Mouse (Mus musculus): ENCODE measurements around the gene Cmbl.
"Not testable (repeated sequence)": the region's sequence is repeated elsewhere in the genome, so short reads cannot be mapped to it uniquely, and the experiment has no call there.

Gene Cmbl

DNA sequence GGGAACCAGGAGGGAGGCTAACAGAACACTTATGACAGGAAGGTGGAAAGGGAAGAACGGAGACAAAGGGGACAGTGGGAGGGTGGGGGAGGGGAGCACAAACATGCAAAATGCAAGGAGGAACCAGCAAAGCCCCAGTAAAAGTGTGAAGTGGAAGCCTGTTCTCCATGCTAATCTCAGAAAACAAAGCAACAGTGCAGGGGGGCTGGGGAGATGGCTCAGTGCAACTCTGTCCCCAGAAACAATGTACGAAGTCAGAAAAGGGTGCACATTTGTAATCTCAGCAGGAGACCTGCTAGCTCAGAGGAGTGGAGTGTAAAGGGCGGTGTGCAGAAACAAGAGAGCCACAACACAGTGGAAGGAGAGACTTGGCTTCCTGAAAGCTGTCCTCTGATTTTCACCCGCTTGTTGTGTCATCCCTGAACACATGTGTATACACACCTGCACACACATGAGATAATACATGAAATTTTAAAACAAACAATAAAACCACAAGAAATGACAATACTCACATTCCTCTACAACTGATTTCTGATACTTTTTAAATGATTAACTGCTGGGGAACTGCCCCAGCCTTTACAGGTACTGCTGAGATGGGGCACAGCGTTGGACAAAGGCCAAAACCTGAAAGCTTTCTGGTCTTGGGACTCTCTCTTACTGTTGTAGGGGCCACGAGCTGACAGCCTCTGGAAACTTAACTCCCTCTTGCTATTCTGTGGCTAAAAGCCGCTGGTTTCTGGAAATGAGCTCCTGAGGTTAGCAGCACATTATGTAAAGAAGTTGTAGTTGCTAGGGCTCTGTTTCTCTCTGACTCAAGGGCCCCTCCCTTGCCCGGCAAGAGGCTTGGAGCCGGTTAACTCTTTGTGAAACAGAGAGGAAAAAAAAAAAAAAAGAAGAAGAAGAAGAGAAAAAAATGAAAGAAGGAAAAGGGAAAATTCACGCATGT is 22.9 kb upstream of the Cmbl start:
- no peak for DNase-seq

DNA sequence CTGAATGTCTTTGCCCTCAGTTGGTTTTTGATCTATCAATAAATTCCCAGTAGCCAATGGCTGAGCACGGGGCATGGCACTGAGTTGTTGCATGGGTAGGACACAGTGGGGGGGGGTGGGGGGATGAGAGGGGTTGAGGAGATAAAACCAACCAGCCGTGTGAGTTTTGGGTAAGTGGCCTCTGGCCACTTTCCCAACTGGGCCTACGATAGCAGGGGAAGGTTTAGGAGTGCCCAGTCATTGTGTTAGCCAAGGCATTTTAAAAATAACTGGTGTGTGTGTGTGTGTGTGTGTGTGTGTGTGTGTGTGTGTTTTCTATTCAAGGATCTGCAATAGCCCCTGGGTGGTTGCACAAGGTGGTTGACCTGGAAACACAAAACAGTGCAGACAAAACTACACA is 21.9 kb upstream of the Cmbl start:
- DNase-seq, result no peak

DNA sequence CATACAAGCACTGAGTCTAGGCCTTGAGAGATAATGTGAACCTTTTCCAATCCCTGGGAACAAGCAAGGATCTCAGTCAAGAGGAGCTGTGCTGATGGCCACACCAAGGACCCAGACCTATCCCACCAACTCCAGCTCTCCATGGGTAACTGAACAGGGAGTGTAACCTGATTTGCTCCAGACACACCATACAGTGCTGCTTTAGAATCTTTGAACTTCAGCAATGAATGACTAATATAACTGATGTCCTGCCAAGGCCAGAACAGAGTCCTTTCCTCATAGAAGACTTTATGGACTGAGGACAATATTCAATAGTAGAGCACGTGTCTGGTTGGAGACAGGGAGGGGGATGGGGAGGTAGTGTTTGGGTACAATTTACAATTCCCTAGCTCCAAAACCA is 20.1 kb upstream of the Cmbl start:
- DNase-seq, result no peak

DNA sequence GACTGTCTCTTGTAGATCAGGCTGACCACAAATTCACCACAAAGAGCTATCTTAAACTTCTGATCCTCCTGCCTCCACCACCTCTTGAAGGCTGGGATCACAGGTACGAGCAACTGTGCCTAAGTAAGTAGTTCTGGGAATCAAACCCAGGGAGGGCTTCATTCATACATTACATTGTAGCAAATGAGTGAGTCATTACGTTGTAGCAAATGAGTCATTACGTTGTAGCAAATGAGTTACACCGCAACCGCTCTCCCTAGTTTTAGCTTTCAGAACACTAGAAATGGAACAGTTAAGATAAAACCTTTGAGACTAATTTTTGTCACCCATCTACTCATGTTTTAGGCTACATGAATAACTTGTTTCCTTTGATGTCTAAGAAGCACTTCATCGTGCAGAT is 18.9 kb upstream of the Cmbl start:
- DNase-seq, result no peak

DNA sequence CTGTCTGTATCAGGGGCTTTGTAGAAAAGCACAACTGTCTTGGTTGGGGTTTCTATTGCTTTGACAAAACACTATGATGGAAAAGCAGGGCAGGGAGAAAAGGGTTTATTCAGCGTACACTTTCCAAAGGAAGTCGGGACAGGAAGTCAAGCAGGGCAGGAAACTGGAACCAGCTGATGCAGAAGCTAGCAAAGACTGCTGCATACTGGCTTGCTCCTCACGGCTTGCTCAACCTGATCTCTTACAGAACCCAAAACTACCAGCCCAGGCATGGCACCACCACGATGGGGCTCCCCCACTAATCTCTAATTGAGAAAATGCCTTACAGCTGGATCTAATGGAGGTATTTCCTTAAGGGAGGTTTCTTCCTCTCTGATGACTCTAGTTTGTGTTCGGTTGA is 17.8 kb upstream of the Cmbl start:
- DNase-seq, result no peak

DNA sequence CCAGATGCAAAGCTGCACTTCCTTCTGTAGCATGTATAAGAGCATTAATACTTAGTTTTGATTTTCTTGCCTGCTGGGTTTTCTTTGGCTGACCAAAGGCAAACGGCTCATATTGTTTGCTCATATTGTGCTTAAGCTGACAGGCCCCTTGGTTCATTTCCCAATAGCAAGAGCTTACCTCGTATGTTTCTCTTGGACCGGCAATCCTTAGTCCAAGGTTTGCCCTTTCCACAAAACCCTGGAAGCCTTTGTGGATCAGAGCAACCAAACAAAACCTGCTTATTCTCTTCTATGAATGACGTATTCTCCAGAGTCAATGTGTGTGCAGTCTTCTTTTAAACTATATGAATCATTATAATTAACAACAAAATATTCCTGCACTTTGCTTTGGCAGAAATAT is 14.8 kb upstream of the Cmbl start:
- DNase-seq, result no peak

DNA sequence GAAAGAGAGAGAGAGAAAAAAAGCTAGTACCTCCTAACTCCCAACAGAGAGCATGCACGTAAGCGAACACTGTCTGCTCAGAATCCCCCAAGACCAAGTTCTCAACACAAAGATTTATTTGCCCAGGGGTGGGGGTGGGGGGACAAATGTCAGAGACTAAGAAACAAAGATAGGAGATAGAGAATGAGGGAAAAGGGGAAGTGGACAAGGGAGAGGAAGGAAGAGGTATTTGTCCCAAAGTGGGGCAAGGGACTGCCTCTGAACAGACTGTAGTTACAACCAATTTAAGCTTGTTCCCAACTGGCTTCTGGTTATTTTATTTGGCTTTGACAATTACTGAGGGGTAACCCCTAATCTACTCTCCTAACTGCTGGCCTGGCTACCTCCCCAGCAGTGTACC is 10.3 kb upstream of the Cmbl start:
- no peak for DNase-seq

DNA sequence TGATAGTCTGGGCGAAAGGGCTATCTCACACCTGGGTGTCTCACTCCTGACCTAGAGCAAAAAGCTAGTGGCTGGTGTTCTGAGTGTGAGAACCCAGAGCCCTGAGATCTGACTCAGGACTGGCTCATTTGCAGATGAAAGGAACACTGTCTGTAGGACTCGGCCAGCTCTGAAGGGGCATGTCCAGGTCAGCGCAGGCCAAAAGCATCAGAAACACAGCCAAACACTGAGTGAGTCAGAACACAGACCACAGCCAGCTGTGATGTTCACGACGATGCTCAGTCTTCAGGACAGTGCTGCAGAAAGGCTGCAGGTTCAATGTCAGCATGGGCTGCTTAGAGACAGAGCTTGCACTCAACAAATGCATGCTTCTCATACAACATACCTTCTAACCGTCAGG is 3.8 kb upstream of the Cmbl start:
- DNase-seq, result no peak

DNA sequence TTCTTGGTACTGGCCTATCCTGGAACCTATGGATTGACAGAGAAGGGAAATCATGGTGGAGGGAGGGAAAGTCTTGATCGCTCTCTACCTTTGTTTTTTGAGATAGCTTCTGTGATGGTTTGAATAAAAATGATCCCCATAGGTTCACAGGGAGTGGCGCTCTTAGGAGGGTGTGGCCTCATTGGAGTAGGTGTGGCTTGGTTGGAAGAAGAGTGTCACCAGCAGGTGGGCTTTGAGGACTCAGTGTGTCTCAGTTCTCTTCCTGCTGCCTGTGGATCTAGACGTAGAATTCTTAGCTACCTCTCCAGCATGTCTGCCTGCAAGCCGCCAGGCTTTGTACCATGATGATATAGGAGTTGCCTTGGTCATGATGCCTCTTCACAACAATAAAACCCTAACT is 3.2 kb upstream of the Cmbl start:
- no peak for DNase-seq

DNA sequence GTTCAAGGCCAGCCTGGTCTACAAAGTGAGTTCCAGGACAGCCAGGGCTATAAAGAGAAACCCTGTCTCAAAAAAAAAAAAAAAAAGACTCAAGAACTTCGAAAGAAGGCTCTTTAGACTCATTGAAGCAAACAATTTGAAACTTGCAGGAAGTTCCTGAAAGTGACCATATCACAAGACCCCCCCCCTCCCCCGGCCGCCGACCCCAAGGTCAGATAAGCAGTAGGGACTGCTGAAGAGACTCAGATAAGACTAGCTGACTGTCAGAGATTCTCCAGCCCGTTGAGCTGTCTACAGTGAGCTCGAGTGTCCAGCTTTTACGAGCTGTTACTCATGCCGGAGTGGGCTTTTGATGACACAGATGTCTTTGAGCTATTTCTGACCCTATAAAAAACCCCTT is 2.3 kb upstream of the Cmbl start:
- no peak for DNase-seq

DNA sequence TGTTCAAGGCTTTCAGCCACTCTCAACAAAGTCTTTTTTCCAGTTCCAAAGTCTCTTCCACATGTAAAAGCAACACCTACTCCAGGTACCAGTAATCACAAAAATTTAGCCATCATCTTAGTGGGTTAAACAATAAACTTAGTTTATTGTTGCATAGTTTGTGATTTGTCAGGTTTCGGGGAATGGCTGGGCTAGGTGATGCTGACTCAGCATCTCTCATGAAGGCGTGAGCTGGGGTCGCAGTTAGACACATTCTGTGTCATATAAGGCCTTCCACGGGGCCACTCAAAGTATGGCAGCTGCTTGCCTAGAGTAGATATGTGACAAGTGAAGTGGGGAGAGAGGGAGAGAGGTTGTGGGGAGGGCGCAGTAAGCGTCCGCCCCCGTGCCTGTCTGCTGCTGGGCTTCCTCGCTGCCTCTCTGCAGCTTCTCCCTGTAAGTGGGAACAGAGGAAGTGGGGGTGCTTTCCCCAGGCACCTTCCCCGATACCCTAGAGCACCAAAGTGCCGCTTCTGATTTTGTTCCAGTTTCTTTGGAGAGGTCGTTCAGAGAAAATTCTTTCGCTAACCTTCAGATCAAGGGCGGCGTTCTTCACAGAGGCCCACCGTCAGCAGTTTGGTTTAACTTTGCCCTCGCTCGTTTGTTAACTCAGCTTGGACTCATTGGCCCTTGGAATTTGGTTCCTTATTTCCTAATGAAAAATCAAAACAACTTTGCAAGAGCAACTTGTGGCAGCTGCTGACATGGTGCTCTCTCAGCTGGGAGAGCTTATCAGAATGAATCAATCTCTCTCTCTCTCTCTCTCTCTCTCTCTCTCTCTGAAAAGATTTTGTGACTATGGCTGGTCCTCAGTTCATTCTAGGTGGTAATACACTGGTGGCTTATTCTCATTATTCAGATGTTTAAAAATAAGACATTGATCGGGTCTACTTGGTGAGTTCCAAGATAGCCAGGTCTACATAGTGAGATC is 1.3 kb upstream of the Cmbl start:
- DNase-seq, result no peak

DNA sequence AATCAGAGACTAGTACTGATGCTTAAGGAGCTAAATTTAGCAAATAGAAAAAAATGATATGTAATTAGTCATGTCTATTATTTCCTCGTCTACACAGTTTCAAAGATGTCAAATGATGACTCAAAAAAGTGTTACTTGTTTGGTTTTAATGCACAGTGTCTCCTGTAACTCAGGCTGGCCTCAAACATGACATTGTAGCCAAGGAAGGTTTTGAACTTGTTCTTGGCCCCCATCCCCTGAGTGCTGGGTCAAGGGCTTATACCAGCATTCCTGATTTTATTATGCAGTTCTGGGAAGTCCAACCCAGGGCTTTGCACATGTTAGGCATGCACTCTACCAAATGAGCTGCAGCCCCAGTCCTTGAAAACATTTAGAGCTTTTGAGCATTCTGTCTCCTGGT is 597 bp downstream of the Cmbl start:
- no peak for DNase-seq

DNA sequence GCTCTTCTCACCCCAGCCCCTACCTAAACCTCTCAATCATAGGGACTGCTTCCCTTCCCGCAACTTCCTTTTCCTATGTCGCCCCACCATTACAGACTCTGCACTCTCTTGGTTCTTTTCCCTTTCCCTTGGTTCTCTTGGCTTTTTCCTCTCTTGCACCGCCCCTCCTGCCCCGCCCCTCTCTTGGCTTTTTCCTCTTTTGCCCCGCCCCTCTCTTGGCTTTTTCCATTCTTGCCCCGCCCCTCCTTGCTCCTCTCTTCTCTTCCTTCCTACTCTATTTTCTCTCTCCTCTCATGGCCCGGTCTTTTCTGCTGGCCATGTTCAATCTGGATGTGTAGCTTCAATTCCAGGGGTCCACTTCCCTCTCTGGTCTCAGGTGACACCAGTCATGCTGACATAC is 2.2 kb downstream of the Cmbl start:
- DNase-seq, result no peak

DNA sequence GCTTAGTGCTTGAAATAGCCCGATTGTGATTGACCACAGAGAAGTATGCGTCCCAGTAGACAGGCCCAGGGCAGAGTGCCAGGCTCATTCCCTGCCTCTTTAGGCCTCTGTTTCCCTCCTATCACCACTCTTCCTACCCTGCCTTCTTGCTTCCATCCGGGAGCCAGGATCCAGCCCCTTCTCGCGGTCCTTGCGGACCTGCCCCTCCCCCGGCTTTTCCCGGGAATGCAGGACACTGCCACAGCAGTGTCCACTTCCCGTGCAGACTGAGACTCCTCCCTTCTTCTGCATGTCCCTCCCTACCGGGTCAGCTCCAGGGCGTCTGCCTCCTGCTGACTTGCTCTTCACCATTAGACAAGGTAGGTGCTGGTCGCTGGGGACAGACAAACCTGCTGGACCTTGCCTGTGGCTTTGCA is 3.4 kb downstream of the Cmbl start:
- no peak for DNase-seq

DNA sequence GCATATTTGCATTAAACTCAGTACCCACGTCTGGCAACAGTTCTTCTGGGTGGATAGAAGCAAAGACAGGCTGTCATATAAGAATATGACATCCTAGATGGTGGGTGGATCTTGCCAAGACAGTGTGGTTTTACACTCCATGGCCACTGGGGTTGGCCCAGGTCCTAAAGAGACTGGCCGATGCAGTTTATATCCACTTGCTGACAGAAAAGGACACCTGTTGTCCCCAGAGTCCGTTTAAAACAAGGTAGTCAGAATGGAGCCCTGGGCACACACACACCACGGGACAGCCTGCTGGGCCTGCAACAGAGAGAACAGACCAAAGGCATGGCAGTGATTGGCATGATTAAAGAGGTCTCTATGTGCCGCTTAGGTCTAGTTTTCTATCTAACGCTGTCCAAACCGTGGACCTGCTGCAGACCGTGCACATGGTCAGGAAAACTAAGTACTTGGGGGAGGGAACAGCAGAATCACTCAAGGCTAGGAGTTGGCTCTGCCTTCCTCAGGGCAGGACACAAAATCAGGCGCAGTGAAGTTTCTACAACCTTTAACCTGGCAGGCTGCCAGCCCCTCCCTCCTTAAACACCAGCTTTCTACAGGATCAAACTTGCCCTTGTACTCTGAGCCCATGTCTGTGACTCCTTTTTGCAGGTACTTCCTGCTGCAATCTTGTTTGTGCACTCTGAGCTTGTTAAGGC is 4.3 kb downstream of the Cmbl start:
- no peak for DNase-seq

DNA sequence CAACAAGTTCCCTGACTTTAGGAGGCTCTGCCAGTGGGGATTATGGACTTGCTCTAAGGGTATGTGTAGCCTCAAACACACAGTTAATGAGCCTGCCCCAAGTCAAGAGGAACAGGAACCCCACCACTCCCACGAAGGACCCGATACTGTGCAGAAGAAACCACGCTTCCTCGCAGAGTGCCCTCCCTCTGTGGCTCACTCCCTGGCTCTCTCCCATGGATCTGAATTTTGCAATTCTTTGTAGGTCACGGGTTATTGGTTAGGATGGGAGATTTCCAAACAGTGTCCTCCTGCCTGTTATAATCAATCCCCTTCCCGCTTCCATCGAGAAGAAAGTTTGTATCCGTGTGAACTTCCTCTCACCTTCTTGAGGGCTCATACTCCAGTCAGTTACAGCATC is 5.8 kb downstream of the Cmbl start:
- no peak for DNase-seq

DNA sequence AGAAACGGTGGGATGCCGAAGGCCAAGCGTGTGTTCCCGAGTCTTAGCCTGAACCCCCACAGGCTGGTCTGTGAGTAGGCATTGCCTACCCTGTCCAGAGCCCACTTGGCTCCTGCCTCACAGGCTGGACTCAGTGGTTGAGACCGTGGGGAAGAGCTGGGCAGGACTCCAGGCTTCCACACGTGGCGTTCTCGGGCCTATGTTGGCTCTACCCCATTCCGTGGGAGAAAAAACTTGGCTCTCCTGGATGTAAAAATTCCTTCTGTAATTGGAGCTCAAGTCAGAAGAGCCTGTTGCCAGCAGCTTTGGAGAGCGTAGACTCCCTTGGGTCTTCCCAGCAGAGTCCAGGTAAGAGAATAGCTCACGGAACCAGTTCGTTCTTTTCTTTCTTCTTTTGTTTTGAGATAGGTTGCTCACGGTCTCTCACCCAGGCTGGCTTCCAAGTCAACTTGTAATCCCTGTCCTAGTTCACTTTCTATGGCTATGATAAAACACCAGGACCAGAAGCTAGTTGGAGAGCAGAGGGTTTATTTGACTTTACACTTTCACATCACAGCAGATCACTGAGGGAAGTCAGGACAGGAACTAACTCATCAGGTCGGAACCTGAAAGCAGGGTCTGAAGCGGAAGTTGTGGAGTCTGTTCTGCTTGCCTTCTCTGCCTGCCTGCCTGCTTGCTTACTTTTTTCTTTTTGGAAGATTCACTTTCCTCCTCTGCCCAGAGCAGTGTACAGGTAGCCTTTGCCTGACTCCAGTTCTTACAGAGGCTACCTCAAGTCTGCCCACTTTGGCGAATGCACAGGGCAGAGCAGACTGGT is 6.9 kb downstream of the Cmbl start:
- no peak for DNase-seq

DNA sequence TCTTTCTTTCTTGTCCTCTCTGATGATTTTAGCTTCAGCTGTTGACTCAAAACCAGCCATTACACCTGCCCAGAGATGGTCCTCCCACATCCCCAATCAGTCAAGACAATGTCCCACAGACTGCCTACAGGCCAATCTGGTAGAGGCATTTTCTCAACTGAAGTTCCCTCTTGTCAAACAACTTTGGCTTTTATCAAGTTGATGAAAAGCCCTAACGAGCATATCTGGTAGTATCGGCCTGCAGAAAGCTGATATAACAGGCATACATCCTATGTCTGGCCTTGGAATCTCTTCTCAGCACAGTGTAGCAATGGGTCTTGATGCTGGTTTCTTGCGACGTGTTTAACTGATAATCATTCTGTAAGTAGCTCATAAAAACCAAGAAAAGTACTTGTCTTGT is 8.1 kb downstream of the Cmbl start:
- DNase-seq, result no peak

DNA sequence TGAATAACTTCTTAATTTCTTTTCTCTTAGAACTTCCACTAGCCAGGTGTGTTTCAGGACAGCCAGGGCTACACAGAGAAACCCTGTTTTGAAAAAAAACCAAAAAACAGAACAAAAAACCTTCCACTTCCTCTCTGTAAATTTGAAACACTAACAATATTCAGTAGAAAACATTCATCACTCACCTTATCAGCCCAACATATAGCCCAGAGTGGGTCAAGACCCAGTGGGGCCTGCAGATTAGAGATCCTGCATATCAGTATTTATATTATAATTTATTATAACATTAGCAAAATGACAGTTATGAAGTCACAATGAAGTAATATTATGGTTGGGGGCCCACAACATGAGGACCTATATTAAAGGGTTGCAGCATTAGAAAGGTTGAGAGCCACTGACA is 8.5 kb downstream of the Cmbl start:
- DNase-seq, result no peak

DNA sequence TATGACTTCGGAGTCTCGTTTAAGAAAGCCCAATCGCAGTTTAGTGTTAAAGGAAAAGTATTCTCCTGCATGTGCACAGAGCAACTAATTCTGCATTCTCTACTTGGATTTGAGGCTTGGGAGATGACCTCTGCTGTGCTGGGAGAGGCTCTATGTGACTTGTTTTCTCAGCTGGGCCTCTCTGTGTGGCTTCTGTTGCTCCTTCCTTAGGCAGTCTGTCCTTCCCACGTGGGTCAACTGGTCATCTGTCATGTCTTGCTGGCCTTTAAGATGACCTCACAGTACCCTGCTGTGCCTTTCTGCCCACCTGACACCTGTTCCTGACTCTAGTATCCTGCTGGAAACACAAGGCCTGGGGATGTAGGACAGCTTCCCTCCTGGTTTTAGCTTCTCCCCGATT is 10.9 kb downstream of the Cmbl start:
- no peak for DNase-seq

DNA sequence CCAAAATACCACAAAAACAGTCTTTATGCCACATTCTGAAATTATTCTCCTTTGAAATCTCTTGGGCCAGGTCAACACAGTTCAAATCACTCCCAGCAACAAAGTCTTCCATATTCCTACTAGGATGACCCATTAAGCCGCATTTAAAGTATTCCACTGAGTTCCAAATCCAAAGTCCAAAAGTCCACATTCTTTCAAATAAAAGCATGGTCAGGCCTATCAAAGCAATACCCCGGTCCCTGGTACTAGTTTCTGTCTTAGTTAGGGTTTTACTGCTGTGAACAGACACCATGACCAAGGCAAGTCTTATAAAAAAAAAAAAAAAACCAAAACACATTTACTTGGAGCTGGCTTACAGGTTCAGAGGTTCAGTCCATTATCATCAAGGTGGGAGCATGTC is 15.9 kb downstream of the Cmbl start:
- DNase-seq, result not testable (repeated sequence)

DNA sequence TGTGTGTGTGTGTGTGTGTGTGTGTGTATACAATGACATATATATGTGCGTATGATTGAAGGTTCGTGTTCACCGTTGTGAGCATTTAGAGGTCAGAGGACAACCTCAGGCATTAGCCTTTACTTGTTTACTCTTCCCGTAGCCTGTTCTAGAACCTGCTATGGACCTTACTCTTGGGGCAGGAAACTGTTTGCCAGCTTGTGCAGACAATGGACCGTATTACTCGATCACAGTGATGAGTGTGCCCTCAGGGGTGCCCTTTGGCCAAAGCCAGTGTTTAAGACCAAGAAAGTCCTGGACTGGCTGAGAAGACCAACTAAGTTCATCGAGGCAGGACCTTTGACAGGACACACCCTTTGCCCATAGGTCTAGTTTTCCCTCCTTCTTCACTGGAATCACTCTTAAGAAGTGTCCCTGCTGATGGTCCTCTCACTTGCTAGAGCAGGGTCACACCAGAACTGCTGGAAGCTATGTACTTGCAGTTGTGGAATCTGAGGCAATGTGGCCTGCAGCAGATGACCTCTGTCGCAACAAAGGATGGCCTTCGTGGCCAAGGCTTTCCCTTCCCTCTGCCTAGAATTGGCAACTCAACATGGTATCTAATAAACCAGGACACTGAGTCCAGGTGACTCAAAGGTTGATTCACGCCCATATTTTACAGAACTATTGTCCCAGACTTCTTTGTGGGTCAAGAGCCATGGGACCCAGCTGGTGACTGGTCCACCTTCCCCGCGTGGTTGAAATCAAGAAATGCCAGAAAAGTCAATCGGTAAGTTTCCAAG is 18.3 kb downstream of the Cmbl start:
- DNase-seq, result no peak
